Mouse (Mus musculus) right cerebral cortex, postnatal 10 days (tissue): ENCODE data around the gene Amt.
"Not testable (repeated sequence)": the region's sequence is repeated elsewhere in the genome, so short reads cannot be mapped to it uniquely, and the experiment has no call there.

Experiments
- DNase-seq, 2 experiments: peaks; one replicate each; pipeline ENCODE4 v3.0.0; 2021; ENCODE audit warnings: low spot score in 2 of 2

The Amt gene

GRCm38 (mm10) chr9:108296453-108297355 is at the start of gene Amt:
Amt (plus strand) TSS chr9:108296853.
- DNase-seq = peak; percentile 56 to 61

- DNase-seq = no peak
These were observed 47.7 kb upstream of the Amt start for GRCm38 (mm10) chr9:108248957-108249356.

GRCm38 (mm10) chr9:108251877-108252276 is 44.8 kb upstream of the Amt start:
- DNase-seq = no peak

GRCm38 (mm10) chr9:108252766-108253165 is 43.9 kb upstream of the Amt start:
- DNase-seq = no peak

- DNase-seq = no peak
These were observed 36.1 kb upstream of the Amt start for GRCm38 (mm10) chr9:108260526-108260925.

- DNase-seq = no peak
These were observed 34.8 kb upstream of the Amt start for GRCm38 (mm10) chr9:108261865-108262264.

- no peak for DNase-seq
These were observed 34.1 kb upstream of the Amt start for GRCm38 (mm10) chr9:108262494-108263049.

- peak; percentile 59 to 65 for DNase-seq
These were observed 33.4 kb upstream of the Amt start for GRCm38 (mm10) chr9:108263131-108263681.

GRCm38 (mm10) chr9:108263690-108264190 is 32.9 kb upstream of the Amt start, which contains the start of gene Dag1:
Dag1 (minus strand) TSS chr9:108263958.
- peak; percentile 99 for DNase-seq

GRCm38 (mm10) chr9:108264191-108264921 is 32.3 kb upstream of the Amt start:
- DNase-seq = peak; percentile 60

GRCm38 (mm10) chr9:108266261-108266935 is 30.3 kb upstream of the Amt start:
- no peak for DNase-seq

GRCm38 (mm10) chr9:108267691-108268090 is 29.0 kb upstream of the Amt start:
- no peak for DNase-seq

- DNase-seq = not testable (repeated sequence)
These were observed 28.0 kb upstream of the Amt start for GRCm38 (mm10) chr9:108268701-108269100.

- DNase-seq = no peak
These were observed 24.7 kb upstream of the Amt start for GRCm38 (mm10) chr9:108271941-108272340.

- no peak for DNase-seq
These were observed 24.0 kb upstream of the Amt start for GRCm38 (mm10) chr9:108272691-108273090.

- DNase-seq = no peak
These were observed 23.2 kb upstream of the Amt start for GRCm38 (mm10) chr9:108273485-108273884.

- DNase-seq = no peak
These were observed 21.9 kb upstream of the Amt start for GRCm38 (mm10) chr9:108274476-108275330.

GRCm38 (mm10) chr9:108275331-108275659 is 21.4 kb upstream of the Amt start:
- DNase-seq = no peak

GRCm38 (mm10) chr9:108278697-108279450 is 17.8 kb upstream of the Amt start:
- DNase-seq = no peak
